Mouse (Mus musculus): ENCODE measurements around the gene Crb3. TPM values are rescaled to one million over a fixed set of nuclear protein-coding genes. Genes with fewer than 3 reads are reported as not detected.

Crb3 gene
- total RNA-seq, 2 experiments from 2014 or later: not detected

DNA sequence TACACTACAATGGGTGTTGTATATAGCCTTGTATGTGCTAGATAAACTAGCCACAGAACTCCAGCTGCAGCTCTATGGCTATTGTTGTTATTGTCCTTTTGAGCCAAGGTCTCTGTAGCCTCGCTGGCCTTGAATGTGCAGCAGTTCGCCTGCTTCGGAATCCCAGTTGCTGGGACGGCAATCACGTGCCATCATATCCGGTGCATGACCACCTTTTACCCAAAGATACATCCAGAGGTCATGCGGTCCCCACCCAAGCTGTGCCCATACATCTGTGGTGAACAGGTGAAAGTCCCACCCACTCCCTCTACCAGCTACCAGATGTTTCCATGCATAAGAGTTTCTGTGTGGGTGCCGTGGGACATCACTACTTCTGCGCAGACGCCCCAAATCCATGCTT is 2.2 kb downstream of the Crb3 start:
- ATAC-seq (replicated peaks; ENCODE audit: poor library complexity, severe bottlenecking): no peak

DNA sequence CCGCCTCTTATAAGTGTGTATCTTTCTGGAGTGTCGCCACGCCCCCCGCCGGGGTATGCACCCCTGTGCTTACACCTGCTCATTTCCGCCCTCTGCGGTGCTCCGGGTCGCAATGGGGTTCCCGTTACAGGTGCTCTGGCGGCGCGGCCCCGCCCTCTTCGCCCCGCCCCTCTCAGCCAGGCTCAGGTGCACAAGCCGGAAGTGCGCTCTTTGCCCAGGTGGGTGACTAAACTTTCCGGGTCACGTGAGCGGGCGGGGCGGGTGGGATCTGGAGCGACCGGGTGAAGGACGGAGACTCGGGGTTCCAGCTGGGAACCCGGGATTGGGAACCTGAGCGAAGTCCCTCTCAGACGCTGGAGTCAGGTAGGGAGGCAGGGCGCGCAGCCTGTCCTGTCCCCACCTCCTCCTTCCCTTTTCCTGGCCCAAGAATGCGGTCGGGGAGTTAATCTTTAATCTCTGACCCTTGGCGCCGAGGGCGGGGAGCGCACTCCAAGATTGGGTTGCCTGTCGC is 3.2 kb downstream of the Crb3 start:
- no peak for ATAC-seq (replicated peaks; ENCODE audit: poor library complexity, severe bottlenecking)

DNA sequence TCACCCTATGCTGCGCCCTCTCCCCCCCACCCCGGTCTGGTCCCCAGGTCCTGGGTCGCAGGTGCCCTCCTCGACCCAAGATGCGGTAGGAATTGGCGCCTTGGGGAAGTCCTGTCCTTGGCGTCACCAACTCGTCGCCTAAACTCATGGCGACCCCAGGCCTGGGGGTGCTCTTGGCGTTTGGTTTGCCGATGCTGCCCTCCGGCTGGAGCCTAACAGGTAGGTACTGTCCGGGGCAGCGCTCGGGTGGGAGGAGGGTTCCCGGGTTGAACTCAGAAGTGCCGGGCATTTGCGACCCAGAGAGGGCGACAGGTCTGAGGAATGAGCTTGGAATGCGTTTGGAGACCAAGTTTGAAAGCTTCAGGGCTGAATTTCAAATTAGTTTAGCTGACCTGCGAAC is 3.6 kb downstream of the Crb3 start:
- no peak for ATAC-seq (replicated peaks; ENCODE audit: poor library complexity, severe bottlenecking)

DNA sequence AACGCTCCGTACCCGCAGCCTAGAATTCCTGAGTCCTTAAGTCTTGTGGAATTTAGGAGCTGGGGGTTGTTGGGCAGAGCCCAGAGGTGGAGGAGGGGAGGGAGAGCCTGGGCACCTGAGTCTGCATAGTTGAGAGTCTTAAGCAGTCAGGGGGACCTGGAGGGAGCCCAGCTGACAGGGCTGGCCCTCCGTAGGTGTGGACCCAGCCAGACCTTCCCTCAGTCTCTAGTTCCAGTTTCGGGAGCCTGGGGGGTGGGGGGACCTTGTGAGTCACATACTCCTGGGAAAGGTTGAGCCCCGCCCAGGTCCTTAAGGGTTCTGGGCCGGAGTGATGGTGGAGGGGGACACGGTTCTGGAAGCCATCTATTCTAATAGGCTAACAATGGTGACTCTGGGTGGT is 4.1 kb downstream of the Crb3 start:
- no peak for ATAC-seq (replicated peaks; ENCODE audit: poor library complexity, severe bottlenecking)

DNA sequence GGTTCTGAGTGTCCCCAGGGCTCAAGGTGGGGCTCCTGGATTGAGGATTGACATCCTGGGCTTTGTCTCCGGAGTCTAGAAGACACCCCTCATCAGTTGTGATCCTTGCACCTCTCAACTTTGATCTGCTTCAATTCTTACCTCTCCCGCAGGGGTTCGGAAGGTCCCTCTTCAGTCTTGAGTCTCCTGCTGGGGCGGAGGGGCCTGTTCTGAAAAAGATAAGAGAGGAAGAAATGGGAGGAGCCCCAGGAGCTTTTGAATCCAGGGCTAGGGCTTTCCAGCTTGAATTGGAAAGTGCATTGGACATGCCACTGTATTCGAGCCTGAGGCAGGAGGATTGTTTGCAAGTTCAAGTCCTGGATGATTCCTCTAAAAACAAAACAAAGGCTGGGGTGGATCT is 8.0 kb downstream of the Crb3 start:
- ATAC-seq (replicated peaks; ENCODE audit: poor library complexity, severe bottlenecking): no peak

GRCm38 (mm10) chr17:57070272-57070671 is 11.4 kb downstream of the Crb3 start:
- no peak for ATAC-seq (replicated peaks; ENCODE audit: poor library complexity, severe bottlenecking)

DNA sequence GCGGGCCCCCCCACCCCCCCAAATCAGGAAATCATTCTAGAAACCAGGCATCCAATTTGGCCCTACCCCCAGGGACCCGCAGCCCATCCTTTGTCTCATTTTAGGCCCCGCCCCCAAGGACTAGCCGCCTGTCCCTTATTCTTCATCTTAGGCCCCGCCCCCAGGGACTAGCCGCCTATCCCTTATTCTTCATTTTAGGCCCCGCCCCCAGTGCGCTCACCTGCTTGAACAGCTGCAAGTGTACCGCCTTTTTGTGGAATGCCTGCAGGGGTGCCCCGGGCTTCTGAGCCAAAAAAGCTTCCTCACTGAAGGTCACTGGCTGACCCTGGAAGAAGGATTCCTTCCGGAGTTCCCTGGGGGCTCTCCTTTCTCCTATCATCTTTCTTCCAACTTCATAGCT is 11.8 kb downstream of the Crb3 start:
- ATAC-seq (replicated peaks; ENCODE audit: poor library complexity, severe bottlenecking): no peak

DNA sequence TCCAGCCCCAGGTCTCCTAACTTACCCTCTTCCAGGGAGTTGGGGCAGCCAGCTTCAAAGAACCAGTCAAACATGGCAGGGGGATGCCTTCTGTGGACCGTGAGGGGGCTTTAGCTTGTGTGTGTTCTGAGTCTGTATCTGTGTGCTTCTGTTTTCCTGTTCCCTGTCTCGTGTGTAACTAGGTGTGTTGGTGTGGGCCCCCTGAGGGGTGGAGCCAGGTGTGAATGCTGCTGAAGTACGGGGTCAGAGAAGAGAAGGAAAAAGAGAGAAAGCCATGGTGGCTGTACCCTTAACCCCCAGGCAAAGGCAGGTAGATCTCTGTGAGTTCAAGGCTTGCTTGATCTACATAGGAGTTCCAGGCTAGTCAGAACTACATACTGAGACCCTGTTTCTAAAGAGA is 18.0 kb downstream of the Crb3 start:
- ATAC-seq (replicated peaks; ENCODE audit: poor library complexity, severe bottlenecking): no peak

- peak; percentile 94 for ATAC-seq (replicated peaks; ENCODE audit: poor library complexity, severe bottlenecking)
Observed at GRCm38 (mm10) chr17:57078336-57078735, 19.4 kb downstream of the Crb3 start, which contains the start of gene Dennd1c. TSS of gene Dennd1c (minus strand) at chr17:57078514.

DNA sequence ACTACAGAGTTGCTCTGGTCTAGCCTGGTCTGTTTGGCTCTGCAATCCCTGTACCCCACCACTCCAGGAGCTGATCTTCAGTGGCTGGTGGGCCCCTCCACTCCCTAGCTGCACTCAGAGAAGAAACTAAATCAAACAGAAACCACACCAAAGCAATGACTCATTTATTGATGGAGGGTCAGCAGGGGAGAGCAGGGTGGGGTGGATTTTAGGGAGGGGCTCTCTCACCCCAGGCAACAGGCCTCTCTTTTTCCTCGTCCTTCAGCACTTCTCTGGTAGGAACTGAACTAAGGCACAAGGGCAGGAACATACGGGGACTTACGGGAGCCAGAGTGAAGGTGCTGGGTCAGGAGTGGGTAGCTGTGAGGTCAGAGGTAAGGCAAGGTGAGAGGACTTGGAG is 21.0 kb downstream of the Crb3 start:
- no peak for ATAC-seq (replicated peaks; ENCODE audit: poor library complexity, severe bottlenecking)

DNA sequence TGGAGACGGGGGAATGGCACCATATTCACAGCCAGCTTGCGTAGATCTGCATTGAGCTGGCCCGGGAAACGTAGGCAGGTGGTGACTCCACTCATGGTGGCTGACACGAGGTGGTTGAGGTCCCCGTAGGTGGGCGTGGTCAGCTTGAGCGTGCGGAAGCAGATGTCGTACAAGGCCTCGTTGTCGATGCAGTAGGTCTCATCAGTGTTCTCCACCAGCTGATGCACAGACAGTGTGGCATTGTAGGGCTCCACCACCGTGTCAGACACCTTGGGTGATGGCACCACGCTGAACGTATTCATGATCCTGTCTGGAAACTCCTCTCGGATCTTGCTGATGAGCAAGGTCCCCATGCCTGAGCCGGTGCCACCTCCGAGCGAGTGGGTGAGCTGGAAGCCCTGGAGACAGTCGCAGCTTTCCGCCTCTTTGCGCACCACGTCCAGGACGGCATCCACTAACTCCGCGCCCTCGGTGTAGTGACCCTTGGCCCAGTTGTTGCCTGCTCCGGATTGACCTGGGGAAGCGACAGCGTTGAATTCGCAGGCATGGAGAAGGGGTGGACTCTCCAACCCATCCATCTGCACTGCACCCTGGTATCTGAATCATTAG is 22.4 kb downstream of the Crb3 start:
- ATAC-seq (replicated peaks; ENCODE audit: poor library complexity, severe bottlenecking): no peak

DNA sequence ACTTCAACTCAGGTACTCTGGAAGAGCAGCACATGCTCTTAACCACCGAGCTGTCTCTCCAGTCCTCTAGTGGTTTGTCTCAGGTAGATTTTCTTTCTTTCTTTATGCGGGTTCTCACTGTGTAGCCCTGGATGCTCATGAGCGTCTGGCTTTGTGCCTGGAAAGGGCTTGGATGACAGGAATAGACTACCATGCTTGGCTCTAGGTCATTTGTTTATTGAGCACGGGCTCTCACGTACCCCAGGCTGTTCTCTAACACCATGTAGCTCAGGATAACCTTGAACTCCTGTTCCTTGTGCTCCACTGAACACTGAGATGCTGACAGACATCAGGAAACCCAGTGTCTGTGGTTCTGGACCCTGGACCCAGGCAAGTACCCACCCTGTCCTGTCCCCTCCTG is 23.6 kb downstream of the Crb3 start:
- no peak for ATAC-seq (replicated peaks; ENCODE audit: poor library complexity, severe bottlenecking)

- no peak for ATAC-seq (replicated peaks; ENCODE audit: poor library complexity, severe bottlenecking)
Observed at GRCm38 (mm10) chr17:57085970-57086757, 27.3 kb downstream of the Crb3 start.

DNA sequence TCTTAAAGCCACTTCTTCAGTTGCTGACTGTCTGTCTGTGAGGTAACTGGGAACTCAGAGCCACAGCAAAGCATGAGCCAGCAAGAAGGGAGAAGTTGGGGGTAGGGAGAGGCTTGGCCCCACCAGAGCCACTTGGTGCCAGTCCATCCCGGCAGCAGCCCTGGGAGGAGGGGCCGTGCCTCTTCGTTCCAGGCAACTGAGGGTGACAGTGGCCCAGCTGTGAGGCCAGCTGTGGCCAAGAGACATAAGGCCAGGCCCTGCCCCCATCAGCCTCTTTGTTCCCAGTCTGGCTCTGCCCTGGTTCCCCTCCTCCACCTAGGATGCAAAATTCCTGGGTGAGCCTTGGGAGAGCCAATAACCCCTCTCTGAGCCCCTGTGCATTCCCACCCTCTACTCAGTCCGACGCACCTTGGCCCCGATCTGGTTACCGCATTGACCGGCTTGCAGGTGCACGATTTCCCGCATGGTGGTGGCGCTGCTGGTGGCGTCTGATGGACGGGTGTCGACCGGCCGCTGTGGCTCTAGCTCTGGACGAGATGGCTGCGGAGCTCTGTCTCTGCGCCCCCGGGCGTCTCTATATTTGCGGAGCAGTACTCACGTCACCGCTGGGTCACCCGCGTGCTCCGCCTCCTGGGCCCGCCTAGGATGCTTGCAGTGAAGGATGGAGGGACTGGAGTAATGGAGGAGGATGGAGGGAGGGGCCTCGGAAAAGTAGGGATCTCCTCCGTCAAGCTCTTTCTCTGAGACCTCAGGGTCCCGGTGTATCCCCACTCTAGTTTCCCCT is 28.3 kb downstream of the Crb3 start, which contains the start of gene Tubb4a:
Gene Tubb4a, minus strand, starts transcription at position 734 of the 784 bp plus-strand sequence.
- peak; percentile 53 for ATAC-seq (replicated peaks; ENCODE audit: poor library complexity, severe bottlenecking)

DNA sequence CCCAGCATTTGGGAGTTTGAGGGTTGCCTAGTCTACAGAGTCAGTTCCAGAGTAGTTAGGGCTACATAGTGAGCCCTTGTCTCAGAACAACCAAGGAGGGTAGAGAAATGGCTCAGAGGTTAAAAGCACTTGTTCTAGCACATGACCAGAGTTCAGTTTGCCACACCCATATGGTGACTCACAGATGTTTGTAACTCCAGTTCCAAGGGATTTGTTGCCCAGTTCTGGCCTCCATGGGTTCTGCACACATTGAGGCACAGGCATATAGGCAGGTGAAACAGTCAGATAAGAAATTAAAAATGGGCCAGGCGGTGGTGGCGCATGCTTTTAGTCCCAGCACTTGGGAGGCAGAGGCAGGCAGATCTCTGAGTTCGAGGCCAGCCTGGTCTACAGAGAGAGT is 35.3 kb downstream of the Crb3 start:
- no peak for ATAC-seq (replicated peaks; ENCODE audit: poor library complexity, severe bottlenecking)

DNA sequence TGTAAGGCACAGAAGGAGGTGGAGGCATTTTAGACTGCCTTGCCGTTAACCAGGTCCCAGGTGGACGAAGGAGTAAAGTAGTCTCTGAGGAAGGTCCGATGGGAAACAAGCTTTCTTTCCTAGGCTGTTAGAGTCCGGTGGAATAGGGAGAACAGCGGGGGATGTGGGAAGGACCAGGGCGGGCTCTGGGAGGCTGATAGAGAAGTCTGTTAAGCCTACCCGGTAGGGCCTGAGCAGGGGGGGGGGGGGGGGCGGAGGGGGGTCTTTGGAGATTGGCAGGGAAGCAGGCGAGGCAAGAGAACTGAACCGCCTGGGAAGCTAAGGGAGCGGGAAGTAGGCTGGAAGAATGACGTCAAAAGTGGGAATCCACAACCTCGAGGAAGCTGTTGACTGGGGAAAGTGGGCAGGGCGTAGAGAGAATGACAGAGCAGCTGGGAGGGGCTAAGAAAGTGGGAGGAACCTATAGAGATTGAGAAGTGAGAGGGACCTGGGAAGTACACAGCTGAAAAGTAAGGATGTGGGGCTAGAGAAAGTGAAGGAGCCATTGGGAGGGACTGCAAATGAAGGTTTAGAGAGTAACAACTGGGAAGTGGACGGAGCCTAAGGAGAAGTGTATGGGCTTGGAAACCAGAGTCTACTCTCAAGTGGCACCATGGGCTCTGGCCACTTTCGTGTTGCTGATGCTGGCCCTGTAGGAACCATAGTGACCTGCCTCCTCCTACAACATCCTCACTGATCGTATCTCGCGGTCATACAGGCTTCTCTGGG is 37.1 kb downstream of the Crb3 start:
- ATAC-seq (replicated peaks; ENCODE audit: poor library complexity, severe bottlenecking): peak; percentile 77

DNA sequence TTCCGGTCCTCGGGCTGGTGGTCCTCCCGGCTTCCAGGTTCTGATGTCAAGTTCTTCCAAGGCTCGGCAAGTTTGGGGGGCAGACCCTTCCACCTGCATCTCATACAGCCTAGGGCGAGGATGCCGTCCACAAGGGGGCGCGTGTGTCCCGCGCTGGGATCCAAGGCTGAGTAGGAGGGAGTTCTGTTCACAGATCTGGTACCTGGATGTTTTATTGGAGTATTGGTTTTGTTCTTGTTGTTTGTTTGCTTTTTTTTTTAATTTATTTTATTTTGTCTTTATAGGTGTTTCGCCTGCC is 37.7 kb downstream of the Crb3 start:
- peak; percentile 42 for ATAC-seq (replicated peaks; ENCODE audit: poor library complexity, severe bottlenecking)

DNA sequence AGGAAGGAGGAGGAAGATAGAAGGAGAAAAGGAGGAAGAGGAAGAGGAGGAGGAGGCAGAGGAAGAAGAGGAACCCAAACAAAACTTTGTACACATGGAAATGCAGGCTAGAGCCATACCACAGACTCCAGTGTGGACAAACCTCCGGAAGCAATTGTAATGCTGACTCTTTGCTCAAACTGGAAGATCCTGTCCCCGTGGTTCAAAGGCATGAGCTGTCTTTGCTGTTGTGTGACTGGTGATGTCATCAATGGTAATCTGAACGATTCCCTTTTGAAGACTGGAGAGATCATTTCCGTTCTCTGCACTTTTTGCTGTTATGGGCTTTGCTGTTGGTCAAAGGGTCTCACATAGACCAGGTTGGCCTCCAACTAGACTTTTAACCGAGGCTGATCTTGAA is 39.4 kb downstream of the Crb3 start:
- ATAC-seq (replicated peaks; ENCODE audit: poor library complexity, severe bottlenecking): no peak

GRCm38 (mm10) chr17:57099629-57100325 is 40.9 kb downstream of the Crb3 start:
- 0 out of 2 replicates have a peak, but pooled peaks have one; percentile 14 for ATAC-seq (replicated peaks; ENCODE audit: poor library complexity, severe bottlenecking)

DNA sequence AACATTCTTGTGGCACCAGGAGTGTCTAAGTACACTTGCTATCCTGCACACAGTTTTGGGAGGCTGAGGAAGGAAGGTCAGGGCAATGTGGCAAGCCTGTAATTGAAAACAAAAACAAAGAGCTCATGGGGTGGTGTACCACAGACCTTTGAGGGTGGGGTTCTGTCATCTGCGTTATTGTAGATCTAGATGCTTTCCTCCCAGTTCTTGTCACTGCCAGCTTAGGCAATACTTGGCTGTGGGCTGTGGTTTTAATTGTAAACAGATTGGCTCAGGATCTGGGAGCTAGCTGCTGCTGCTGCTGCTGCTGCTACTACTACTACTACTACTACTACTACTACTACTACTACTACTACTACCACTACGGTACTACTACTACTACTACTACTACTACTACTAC is 43.4 kb downstream of the Crb3 start:
- ATAC-seq (replicated peaks; ENCODE audit: poor library complexity, severe bottlenecking): peak; percentile 39
